Mouse (Mus musculus) right cerebral cortex, postnatal 14 days (tissue): ENCODE measurements at regions not wholly inside any gene's neighbourhood (a gene's known extent, or its start where the extent isn't known, plus 50 kb on each side); places are given as distances from the start of the nearest gene placed in this dataset.

ENCODE experiments used
- DNase-seq: peaks from one replicate; pipeline ENCODE4 v3.0.0; 2022

DNA sequence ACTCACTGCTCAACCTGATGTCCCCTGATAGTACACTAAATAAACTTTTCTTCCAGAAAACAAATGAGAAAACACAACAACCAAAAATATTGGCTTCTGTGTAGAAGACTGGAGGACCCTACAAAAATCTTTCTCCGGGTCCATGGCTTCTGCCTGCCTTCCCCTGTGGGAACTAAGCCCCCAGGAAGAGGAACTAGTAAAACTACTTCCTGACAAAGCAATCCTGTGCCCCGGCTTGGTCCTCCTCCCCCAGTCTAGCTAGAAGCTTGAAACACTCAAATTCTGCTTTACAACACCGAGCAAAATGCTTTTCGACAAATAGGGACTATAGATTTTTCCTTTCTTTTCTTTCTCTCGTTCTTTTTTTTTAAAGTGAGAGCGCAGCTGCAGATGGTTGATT lies 51.3 kb upstream of the Mki67 start:
- DNase-seq = no peak

DNA sequence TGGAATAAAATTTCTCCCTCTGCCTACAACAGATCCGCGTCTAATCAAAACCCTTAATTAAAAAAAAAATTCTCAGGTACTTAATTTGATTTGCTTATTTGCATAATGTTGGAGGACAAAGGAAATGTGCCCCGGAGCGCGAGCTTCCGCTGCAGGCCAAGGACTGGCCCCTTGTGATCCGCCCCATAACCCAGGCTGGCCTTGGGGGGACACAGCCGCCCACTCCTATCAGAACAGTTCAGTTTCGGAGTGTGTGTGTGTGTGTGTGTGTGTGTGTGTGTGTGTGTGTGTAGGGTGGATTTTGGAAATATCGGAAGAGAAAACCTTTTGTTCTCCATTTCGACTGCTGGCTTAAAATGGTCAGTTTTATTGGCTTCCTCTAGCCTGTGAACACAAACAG lies 51.9 kb upstream of the Mki67 start:
- no peak for DNase-seq

DNA sequence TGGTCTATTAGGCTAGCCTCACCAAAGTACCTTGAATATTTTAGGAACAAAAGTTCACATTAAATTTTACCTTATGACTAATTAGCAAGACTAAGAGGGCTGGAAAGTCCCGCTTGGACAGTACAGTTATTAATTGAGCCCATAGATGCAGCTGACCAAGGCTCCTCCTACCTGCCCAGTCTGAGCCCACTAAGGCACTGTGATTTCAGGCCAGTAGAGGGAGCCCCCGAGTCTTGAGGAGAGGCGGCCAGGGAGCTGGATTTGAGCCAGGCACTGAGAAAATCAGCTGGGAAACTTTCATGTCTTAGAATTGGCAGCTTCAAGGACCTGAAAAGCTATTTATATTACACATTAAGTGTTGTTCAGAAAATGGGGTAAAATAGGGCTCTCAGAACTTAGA lies 52.4 kb upstream of the Mki67 start:
- DNase-seq = peak; percentile 91

DNA sequence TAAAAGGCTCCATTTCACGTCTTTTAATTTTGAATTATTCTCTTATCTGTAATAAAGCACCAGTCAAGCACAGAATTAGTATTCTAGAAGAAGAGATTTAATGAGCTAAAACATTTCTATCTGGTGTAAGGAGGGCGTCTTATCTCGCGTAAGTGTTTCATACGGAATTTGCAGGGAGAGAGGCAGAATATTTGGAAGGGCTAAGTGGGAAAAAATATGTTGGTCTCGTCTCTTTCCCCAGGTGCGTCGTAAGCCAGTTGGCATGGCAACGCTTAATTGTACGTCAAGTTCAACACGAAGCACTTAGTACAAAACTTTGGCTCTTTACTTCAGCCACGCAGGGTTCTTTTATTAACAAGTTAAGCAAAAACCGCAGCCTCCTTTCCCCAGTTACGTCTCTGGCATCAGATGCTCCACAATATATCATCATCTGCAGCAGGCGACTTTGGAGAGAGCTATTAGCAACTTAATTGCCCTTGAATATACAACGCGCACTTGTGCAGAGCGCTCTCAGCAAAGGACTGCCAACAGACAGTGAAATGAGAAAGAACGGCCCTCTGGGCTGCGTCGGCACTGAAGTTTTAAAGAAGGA lies 53.0 kb upstream of the Mki67 start:
- DNase-seq = no peak

- no peak for DNase-seq
Observed at GRCm38 (mm10) chr7:135770051-135770450, 53.9 kb upstream of the Mki67 start.

- DNase-seq = no peak
Observed at GRCm38 (mm10) chr7:135775832-135776433, 59.8 kb upstream of the Mki67 start.

GRCm38 (mm10) chr7:135790167-135790566 lies 74.0 kb upstream of the Mki67 start:
- DNase-seq = no peak

DNA sequence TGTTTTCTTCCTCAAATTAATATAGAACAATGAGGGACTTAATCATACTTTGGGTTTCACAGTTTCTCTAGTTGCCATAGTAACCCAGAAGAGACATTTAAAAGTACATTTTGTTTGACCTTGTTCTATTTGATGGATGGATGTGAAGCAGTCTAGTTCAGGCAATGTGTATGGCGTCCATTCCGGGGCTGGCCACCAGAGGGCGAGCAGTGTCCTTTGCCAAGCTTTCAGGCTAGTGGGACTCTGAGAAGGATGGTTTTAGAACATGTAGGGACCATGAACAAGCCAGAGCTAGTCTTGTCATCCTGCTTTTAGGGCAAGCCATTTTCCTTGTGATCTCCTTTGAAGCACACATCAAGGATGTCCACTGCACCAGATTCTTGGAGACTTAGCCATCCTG lies 74.8 kb upstream of the Mki67 start:
- DNase-seq = peak; percentile 76

DNA sequence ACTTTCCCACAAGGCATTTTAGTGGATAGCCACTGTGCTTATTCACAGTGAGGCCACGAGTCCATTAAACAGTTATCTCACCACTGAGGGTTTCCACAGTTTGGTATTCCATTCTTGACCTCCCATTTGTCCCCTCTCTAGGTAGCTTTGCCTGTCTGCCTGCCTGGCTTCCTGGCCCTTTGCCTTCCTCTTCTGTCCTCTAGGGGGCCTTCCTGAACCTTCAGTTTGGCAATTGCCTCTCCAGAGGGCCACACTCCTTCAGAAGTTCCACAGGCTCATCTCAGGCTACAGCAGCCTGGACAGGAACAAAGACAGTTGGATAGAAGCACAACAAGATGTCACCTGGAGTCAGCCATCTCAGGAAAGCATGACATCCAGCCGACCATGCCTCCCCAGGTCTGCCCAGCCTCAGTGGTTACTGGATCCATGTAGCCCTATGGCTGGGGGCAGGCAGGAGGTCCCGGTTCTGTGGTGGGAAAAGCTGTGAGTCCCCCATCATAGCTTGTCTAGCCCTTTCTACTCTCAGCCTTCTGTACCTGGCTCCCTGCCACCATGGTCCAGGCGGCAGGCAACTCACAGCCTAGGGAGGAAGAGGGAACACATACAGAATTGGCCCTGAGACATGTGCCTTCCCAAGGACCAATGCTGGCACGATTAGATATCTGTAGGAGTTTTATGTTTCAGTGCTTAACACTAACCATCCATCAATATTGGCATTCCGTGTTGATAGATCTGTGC lies 76.0 kb upstream of the Mki67 start:
- no peak for DNase-seq

DNA sequence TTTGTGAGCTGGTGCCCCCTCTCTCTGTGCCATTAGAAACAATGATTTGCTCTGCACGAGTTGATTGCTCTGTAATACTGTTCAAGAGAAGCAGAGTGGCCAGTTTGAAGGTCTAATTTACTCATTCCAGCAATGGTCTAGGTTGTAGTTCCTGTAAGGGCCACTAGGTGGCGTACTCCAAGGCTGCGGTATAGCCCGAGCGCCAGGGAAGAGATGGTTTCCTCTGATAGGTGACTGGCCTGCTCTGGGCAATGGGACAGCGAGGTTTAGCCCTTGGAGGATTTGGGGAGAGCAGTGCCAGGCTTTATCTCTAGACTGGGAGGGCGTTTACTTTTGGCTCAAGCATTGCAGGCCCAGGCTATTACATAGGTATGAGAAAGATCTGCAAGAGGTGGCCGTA lies 76.8 kb upstream of the Mki67 start:
- DNase-seq = peak; percentile 30

DNA sequence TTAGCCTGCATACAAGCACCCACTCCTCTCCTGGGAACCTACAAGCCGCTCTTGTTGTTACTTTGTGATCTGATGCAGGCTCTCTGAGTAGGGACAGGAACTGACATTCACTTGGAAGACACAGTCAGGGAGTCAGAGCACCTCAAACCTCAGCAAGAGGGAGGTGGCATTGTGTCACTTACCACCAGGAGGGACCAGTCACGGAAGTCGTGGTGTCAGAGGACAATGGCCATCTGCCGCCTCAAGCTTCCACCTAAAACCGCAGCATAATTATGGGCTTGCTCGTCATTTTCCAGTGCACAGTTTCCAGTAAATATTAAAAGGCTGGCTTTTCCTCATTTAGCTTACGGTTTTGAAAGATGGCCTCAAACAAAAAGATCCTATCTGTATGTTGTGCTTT lies 78.1 kb upstream of the Mki67 start:
- DNase-seq = no peak

- no peak for DNase-seq
Observed at GRCm38 (mm10) chr7:135794679-135795078, 78.5 kb upstream of the Mki67 start.

DNA sequence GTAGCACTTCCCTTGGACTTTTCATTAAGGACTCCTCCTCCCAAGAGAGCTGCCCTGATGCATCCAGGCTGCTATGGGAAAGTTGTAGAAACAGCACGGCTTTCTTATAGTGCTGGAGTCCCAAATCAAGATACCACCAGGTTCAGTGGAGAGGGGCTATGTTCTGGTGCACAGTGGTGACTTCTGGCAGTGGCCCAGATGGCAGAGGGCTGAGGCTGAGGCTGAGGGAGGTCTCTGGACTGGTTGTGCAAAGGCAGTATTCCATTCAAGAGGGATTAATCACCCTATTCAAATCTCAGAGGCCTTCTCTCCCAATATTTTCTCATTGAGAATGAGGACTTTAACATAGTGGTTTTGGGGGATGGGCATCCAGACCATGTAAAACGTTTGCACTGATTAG lies 82.3 kb upstream of the Mki67 start:
- no peak for DNase-seq

DNA sequence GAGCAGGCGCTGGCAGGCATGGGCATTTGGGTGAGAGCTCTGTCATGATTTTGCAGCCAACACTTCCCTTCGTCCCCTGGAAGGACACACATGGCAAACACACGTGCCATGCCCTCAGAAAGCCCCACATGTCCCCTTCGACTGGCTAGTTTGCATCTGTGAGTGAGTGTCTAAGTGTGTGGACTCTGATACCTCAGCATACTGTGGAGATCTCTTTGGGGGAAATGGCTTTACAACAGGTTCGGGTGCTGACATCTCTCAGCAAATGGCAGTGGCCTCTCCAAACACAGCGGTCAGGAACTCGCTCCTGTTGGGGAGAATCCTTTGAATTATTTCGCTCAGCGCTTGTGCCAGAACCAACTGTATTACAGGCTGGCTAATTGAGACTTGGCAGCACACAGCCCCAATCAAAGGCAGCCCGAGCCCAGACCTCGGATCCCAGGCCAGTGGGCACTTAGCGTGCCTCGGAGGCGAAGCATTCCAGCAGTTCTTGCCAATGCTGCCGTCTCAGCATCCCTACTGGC lies 86.5 kb upstream of the Mki67 start:
- DNase-seq = no peak

GRCm38 (mm10) chr7:135804730-135805129 lies 88.6 kb upstream of the Mki67 start:
- no peak for DNase-seq

GRCm38 (mm10) chr7:135806139-135806538 lies 90.0 kb upstream of the Mki67 start:
- no peak for DNase-seq

DNA sequence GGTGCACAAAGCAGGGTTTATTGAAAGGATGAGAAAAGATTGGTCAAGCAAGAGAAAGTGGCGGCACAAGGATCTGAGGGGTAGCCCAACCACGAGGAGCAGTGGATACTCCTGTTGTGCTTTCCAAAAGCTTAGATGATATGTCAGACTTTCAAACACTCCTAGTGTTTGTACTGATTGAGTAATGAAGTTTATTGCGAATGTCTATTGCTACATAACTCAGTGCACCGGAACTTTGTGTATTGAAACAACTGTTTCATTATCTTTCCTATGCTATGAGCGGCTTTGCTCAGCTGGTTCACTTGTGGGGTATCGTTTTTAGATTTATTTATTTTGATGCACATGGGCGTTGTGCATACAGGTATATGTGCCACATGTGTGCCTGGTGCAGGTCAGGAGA lies 90.5 kb upstream of the Mki67 start:
- DNase-seq = no peak

- DNase-seq = no peak
Observed at GRCm38 (mm10) chr7:135809167-135809566, 93.0 kb upstream of the Mki67 start.

- DNase-seq = no peak
Observed at GRCm38 (mm10) chr7:135809751-135810379, 93.7 kb upstream of the Mki67 start.

DNA sequence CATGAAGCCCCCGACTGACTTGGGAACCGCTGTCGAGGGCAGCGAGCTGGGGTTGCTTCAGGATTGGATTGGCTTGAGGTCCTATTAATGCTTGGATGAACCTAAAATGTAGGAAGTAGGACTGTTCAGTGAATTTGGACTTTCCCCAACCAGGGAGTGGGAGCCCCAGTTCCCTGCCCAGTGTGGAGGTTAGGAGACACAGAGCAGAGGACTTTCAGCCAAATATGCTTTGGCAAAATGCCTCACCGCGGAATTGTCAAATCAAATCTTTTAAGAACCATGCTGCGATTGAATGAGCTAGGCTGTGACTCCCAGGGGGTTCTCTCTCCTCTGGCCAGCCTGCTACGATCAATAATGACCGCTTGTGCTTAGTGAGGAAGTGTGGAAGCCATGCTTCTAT lies 94.8 kb upstream of the Mki67 start:
- DNase-seq = no peak

DNA sequence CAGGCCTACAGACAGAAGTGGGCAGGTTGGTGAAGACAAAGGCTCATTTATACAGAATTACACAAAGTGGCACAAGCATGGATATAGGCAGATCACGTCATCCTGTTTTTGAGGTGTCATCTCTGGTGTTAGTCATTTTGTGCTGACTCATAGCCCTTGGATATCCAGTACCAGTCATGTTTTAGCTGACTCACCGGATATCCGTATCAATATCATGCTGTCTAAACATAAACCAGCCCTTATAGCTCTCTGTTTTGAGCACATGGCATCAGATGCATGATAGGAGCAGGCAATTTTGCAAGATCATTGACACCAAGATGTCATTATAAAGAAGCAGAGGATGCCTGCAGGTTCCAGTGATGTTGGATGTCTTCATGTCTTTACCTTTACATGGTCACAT lies 97.5 kb upstream of the Mki67 start:
- DNase-seq = no peak

DNA sequence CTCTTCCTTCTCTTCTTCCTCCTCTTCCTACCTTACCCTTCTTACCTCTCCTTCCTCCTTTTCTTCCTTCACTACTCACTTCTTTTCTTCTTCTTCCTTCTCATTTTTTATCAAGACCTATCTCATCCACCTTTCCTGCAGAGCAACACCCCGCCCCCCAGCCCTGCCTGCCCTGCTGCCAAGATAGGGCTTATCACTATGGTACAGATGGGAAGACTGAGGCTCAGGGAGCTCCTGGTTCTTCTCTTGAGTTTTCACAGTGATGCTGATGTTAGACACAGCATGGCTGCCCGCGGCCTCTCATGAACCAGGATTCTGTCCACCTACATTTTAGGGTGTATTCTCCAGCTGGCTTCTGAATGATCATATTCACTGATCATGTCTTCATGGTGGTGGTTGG lies 100.0 kb upstream of the Mki67 start:
- DNase-seq = no peak

DNA sequence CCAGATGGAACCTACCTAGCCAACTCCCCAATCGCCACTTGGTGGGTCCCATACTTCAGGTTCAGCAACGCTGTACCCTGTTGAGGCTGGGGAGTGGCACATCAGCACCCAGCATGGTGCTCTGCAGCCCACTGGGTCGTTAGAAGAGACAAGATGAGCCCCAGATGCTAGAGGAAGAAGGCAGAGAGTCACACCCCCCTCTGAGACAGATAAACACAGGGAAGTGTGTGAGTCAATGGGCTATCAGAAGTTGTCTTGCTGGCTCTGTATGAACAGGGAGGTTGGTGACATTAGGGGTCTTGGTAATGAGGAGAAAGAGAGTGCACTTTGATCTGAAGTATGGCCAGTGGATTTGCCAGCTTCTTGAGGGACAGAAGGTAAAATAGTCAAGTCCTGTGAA lies 101.7 kb upstream of the Mki67 start:
- no peak for DNase-seq

GRCm38 (mm10) chr7:135818298-135818697 lies 102.1 kb upstream of the Mki67 start:
- DNase-seq = no peak
